Mouse (Mus musculus) heart, embryonic 11.5 days (tissue): ENCODE measurements around the gene Spata2. TPM values are rescaled to one million over a fixed set of nuclear protein-coding genes. Genes with fewer than 3 reads are reported as not detected.
A peak's percentile ranks its signal among the peaks of the same experiment; 100 is the strongest.

Source experiments
- ATAC-seq: fragments of 200-750 bp; cut with Nextera tagmentation; replicated peaks from 2 replicates; pipeline ENCODE4 v1.8.0; 2017; ENCODE audit warnings: moderate library complexity; ENCODE audit not compliant: insufficient number of reproducible peaks, low FRiP score, low TSS enrichment
- H3K27ac ChIP-seq: fragments of 300-500 bp; sonication (generic); 2 replicates; pipeline ENCODE4 v1.5.1; 2014; ENCODE audit warnings: mild to moderate bottlenecking, low read depth, low read length
- H3K27me3 ChIP-seq: fragments of 300-500 bp; sonication (generic); 2 replicates; pipeline ENCODE4 v1.6.1; 2014; ENCODE audit warnings: mild to moderate bottlenecking, low read length, mixed read lengths; ENCODE audit not compliant: control insufficient read depth, insufficient read depth
- H3K36me3 ChIP-seq: fragments of 300-500 bp; sonication (generic); 2 replicates; pipeline ENCODE4 v1.6.1; 2014; ENCODE audit warnings: mild to moderate bottlenecking, low read length, moderate library complexity, mixed read lengths; ENCODE audit not compliant: control insufficient read depth, insufficient read depth
- H3K4me1 ChIP-seq: fragments of 300-500 bp; sonication (generic); 2 replicates; pipeline ENCODE4 v1.6.1; 2014; ENCODE audit warnings: low read length; ENCODE audit not compliant: control insufficient read depth, insufficient read depth
- H3K4me2 ChIP-seq: fragments of 300-500 bp; sonication (generic); 2 replicates; pipeline ENCODE4 v1.6.1; 2014; ENCODE audit warnings: mild to moderate bottlenecking, moderate library complexity
- H3K4me3 ChIP-seq: fragments of 300-500 bp; sonication (generic); 2 replicates; pipeline ENCODE4 v1.5.1; 2014; ENCODE audit warnings: low read depth, low read length
- H3K9ac ChIP-seq: fragments of 300-500 bp; sonication (generic); 2 replicates; pipeline ENCODE4 v1.6.1; 2014; ENCODE audit warnings: mild to moderate bottlenecking, low read depth, low read length, moderate library complexity
- H3K9me3 ChIP-seq: fragments of 300-500 bp; sonication (generic); replicated peaks from 2 replicates; pipeline ENCODE4 v1.6.1; 2016; ENCODE audit warnings: low read length; ENCODE audit not compliant: control insufficient read depth
- WGBS: fragments of 180-500 bp; shearing (Covaris S2); extraction: QIAGEN DNeasy Blood & Tissue Kit; methylation state at CpG from one replicate; pipeline ENCODE4 v1.1.7; 2014; ENCODE audit not compliant: insufficient replicate concordance; 5-methylcytosine and 5-hydroxymethylcytosine counted together
- polyA plus RNA-seq: library from polyadenylated mRNA; unstranded; fragments of >200 nt; fragmentation: Nextera tagmentation; extraction: Ambion mirVana; gene quantifications from 2 replicates; pipeline ENCODE4 v1.2.1, GENCODE M21; 2014

Gene Spata2
- polyA plus RNA-seq, 1 experiment from 2014 or later: 12.3 TPM

DNA sequence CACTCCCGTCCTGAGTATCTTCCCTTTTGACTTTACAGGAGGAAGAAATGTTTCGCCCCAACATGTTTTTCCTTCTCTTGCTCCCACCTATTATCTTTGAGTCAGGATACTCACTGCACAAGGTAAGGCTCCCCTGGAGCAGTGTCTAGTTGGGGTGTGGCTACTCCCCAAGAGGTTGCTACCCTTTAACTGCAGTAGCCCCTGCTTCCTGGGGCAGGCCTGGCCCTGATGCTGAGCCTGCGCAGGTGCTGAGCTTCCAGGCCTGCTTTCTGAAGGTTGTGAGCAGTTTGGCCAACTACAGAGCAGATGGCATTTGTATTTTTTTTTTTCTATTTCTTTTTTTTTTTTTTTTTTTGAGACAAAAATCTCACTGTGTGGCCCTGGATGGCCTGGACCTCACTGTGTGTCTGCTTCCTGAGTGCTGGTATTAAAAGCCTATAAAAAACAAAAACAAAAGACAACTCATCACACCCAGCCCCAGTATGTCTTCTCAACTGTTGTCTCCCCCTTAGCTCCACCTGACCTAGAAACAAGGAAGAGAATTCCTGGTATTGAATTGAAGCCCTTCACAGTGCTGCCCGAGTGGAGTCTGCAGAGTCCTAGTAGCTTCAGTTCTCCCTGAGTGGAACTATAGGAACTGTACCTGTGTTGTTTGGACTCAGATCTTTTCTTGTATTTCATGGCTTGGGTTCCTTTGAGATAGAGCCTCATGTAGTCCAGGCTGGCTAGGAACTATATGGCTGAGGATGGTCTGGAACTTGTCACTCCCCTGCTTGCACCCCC is 49.1 kb downstream of the Spata2 start:
- Histone ChIP-seq H3K27ac (no peak overlapping the region), H3K27me3 (no peaks in the 10 kb centered on the region), H3K36me3 (peaks cover 17% of the 10 kb centered on the region), H3K9ac (no peak overlapping the region), H3K4me3 (no peak overlapping the region), H3K4me1 (peaks cover 4% of the 10 kb centered on the region; the same call in 1 of the 2 replicates), H3K4me2 (no peak overlapping the region), H3K9me3 (no peaks in the 10 kb centered on the region)
- ATAC-seq: no peak
- 89% methylated on average over 4 of the region's 4 CpGs for WGBS

- Histone ChIP-seq H3K9me3 (no peaks in the 10 kb centered on the region), H3K27ac (no peak overlapping the region), H3K27me3 (no peaks in the 10 kb centered on the region), H3K4me3 (no peak overlapping the region), H3K4me2 (no peak overlapping the region), H3K4me1 (no peaks in the 10 kb centered on the region), H3K9ac (no peak overlapping the region), H3K36me3 (peaks cover 21% of the 10 kb centered on the region)
- WGBS: 94% methylated on average over 3 of the region's 3 CpGs
- ATAC-seq: no peak
These were observed 53.3 kb downstream of the Spata2 start for GRCm38 (mm10) chr2:167439422-167439821.

DNA sequence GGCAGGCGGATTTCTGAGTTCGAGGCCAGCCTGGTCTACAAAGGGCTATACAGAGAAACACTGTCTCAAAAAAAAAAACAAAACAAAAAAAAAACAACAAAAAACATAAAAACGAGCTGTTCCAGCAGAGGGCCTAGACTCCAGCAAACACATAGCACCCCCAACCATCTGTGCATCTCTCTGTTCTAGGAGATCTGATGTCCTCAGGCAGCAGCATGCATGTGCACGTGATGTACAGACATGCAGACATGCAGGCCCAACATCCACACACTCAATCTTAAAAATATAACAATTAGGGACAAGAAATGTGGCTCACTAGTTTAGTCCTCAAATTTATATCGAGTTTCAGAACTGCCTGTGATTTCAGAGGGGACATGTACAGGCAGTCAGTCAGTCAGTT is 56.3 kb downstream of the Spata2 start:
- H3K36me3 ChIP-seq: peaks cover 16% of the 10 kb centered on the region
- H3K9ac ChIP-seq: no peak overlapping the region
- 83% methylated on average over 5 of the region's 5 CpGs for WGBS
- H3K4me1 ChIP-seq: no peaks in the 10 kb centered on the region
- no peak overlapping the region for H3K4me2 ChIP-seq
- no peaks in the 10 kb centered on the region for H3K9me3 ChIP-seq
- no peaks in the 10 kb centered on the region for H3K27me3 ChIP-seq
- no peak overlapping the region for H3K27ac ChIP-seq
- H3K4me3 ChIP-seq: no peak overlapping the region
- ATAC-seq: no peak

DNA sequence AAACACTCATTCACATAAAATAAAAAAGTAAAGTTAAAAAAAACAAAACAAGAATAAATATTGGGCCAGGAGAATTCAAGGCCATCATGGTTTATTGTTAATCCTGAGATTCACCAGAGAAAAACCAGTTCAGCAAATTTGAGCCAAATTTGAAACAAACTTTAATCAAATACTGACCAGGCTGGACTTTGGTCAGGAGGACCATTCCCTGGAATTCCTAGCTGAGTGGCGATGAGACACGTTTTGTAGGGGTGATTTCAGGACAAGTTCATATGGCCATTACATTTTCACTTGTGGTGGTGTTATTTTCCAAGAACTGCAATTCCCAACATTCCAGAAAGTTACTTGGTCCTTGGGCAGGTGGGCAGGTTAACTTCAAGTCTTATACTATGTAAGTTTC is 57.1 kb downstream of the Spata2 start:
- Histone ChIP-seq H3K9me3 (no peaks in the 10 kb centered on the region), H3K27ac (no peak overlapping the region), H3K27me3 (no peaks in the 10 kb centered on the region), H3K4me1 (no peaks in the 10 kb centered on the region), H3K4me3 (no peak overlapping the region), H3K9ac (no peak overlapping the region), H3K36me3 (peaks cover 14% of the 10 kb centered on the region), H3K4me2 (no peak overlapping the region)
- WGBS: 96% methylated on average over 2 of the region's 2 CpGs
- ATAC-seq: no peak

GRCm38 (mm10) chr2:167434570-167434969 is 58.1 kb downstream of the Spata2 start:
- 95% methylated on average over 6 of the region's 6 CpGs for WGBS
- no peaks in the 10 kb centered on the region for H3K9me3 ChIP-seq
- H3K4me2 ChIP-seq: no peak overlapping the region
- H3K36me3 ChIP-seq: peaks cover 14% of the 10 kb centered on the region
- H3K9ac ChIP-seq: no peak overlapping the region
- H3K4me1 ChIP-seq: no peaks in the 10 kb centered on the region
- H3K4me3 ChIP-seq: no peak overlapping the region
- no peaks in the 10 kb centered on the region for H3K27me3 ChIP-seq
- no peak overlapping the region for H3K27ac ChIP-seq
- ATAC-seq: no peak

DNA sequence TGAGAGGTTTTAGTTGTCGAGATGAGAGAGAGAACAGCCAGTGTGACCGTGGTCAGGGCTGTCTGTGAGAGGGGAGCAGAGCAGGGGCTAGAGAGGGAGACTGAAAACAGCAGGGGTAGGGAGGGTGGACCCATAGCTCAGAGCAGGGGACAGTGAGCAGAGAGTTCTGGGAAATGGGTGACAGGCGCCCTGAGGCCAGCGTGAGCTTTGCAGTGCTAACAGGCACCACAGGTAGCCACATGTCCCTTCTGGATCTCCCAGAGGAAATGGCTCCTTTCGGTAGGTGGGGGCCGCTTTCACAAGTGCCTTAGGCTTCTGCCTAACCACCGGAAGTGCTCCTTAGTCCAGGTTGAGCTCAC is 61.3 kb downstream of the Spata2 start:
- 62% methylated on average over 7 of the region's 7 CpGs for WGBS
- Histone ChIP-seq H3K27ac (peak overlapping the region; percentile 78), H3K9ac (peak overlapping the region; percentile 23; the same call in 1 of the 2 replicates), H3K4me2 (peak overlapping the region; percentile 4; the same call in 1 of the 2 replicates), H3K4me1 (no peaks in the 10 kb centered on the region), H3K9me3 (no peaks in the 10 kb centered on the region), H3K4me3 (no peak overlapping the region), H3K36me3 (peaks cover 5% of the 10 kb centered on the region), H3K27me3 (no peaks in the 10 kb centered on the region)
- peak; percentile 86 for ATAC-seq

Other genes with a start within 250 kb of the Spata2 start
- 16.1 and 24.5 TPM in 2 replicates for gene B4galt5, start 143.7 kb downstream of the Spata2 start, polyA plus RNA-seq
- gene Slc9a8, start 71.2 kb downstream of the Spata2 start, polyA plus RNA-seq: 19.9 and 21.6 TPM in 2 replicates
- gene Rnf114, start 242 bp downstream of the Spata2 start, polyA plus RNA-seq: 58.9 and 68.6 TPM in 2 replicates
- gene Snai1, start 45.3 kb upstream of the Spata2 start, polyA plus RNA-seq: 21.1 and 23.1 TPM in 2 replicates
- gene Ube2v1, start 139.2 kb upstream of the Spata2 start, polyA plus RNA-seq: 195 and 211 TPM in 2 replicates
- gene Gm20431, start 168.6 kb upstream of the Spata2 start, polyA plus RNA-seq: 1.9 and 5.2 TPM in 2 replicates
- 8.0 and 8.2 TPM in 2 replicates for gene Cebpb, start 196.0 kb upstream of the Spata2 start, polyA plus RNA-seq
- 38.2 and 38.7 TPM in 2 replicates for gene Tmem189, start 196.9 kb upstream of the Spata2 start, polyA plus RNA-seq